Comparison of ENCODE assay signal across 26 mouse cellular contexts in the genomic region with DNA sequence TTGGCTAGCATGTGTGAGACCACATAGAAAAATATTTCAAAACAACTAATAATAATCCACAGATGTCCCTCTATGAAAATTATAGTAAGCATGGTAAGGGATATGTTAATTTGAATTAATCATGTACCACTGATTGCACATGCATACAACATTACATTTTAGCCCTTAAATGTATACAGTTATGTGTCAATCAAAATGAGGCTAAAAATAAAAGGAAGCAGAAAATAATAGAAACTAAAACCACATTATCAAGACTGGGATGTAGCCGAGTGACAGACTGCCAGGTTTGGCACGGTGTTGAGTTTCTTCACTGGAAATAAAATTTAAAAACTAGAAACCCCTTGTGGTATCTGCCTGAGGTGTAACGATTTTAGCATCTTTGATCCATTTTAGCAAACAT. TPM values are rescaled to one million over a fixed set of nuclear protein-coding genes. Genes with fewer than 3 reads are reported as not detected.
DNase-seq lines count a peak whose midpoint lies in the region; ATAC-seq and TF ChIP-seq lines count a peak whose summit lies in the region.
"Had no signal": no experiment of that assay in that cellular context is flagged by ENCODE, and none has a peak within 500 bp of the region (broad histone marks: within the 10 kb centered on the region; RNA-seq: fewer than 3 reads in every experiment).

No protein-coding gene starts in this region.

- no peak for TF ChIP-seq EP300 in MEL (IDR thresholded peaks at IDR 0.05; ENCODE audit: low read depth in 1 of 2, low read length in 2 of 2)

- TF ChIP-seq POLR2A in MEL (IDR thresholded peaks at IDR 0.05; ENCODE audit: control insufficient read depth in 1 of 2, insufficient read depth in 1 of 2, low read depth in 1 of 2, low read length in 2 of 2, poor library complexity in 1 of 2): no peak

- no peak for TF ChIP-seq RAD21 in MEL (IDR thresholded peaks at IDR 0.05; ENCODE audit: low read depth, low read length)

- H3K4me3 ChIP-seq in MEL (ENCODE audit: control insufficient read depth in 1 of 2, insufficient read depth in 1 of 2, low read depth in 2 of 2, low read length in 2 of 2): no peak overlapping the region
- H3K4me3 ChIP-seq: embryonic facial prominence, embryonic 12.5 days; embryonic facial prominence, embryonic 15.5 days; gastrocnemius, adult 2 months; heart, embryonic 12.5 days; heart, embryonic 15.5 days; hindbrain, embryonic 10.5 days; hindbrain, embryonic 13.5 days had no signal

- peak; percentile 52 for ATAC-seq in granulocyte monocyte progenitor cell, adult 5-6 weeks (replicated peaks; ENCODE audit: poor library complexity, severe bottlenecking)
- peak; percentile 33 for ATAC-seq in megakaryocyte progenitor cell, adult 5-6 weeks (replicated peaks; ENCODE audit: poor library complexity)
- ATAC-seq: forebrain, embryonic 14.5 days; forebrain, postnatal 0 days; hindbrain, embryonic 16.5 days had no signal

- no peak overlapping the region for H3K27ac ChIP-seq in MEL (ENCODE audit: control insufficient read depth, low read depth, low read length)
- H3K27ac ChIP-seq: embryonic facial prominence, embryonic 12.5 days; embryonic facial prominence, embryonic 15.5 days; gastrocnemius, adult 2 months; heart, embryonic 15.5 days; hindbrain, embryonic 10.5 days; hindbrain, embryonic 13.5 days had no signal

- H3K36me3 ChIP-seq in MEL (ENCODE audit: control insufficient read depth in 1 of 2, insufficient read depth in 2 of 2, low read length in 2 of 2): 0 out of 4 replicates have a peak, but pooled peaks cover 0 to 3% of the 10 kb centered on the region in 2 experiments
- H3K36me3 ChIP-seq: embryonic facial prominence, embryonic 12.5 days; embryonic facial prominence, embryonic 15.5 days; G1E; heart, embryonic 12.5 days; heart, embryonic 15.5 days; hindbrain, embryonic 10.5 days; hindbrain, embryonic 13.5 days had no signal

- peaks cover 3 to 4% of the 10 kb centered on the region in 2 experiments; a peak in 2 of 4 replicates for H3K4me1 ChIP-seq in MEL (ENCODE audit: control insufficient read depth in 1 of 2, insufficient read depth in 2 of 2, low read length in 2 of 2)
- H3K4me1 ChIP-seq: embryonic facial prominence, embryonic 12.5 days; embryonic facial prominence, embryonic 15.5 days; heart, embryonic 12.5 days; heart, embryonic 15.5 days; hindbrain, embryonic 10.5 days; hindbrain, embryonic 13.5 days had no signal

- no peak for TF ChIP-seq CTCF in MEL (IDR thresholded peaks at IDR 0.05 in 2 of 3, conservative IDR thresholded peaks at IDR 0.05 in 1 of 3; ENCODE audit: control insufficient read depth in 1 of 3, insufficient read depth in 1 of 3, low read depth in 2 of 3, low read length in 3 of 3, poor library complexity in 1 of 3, severe bottlenecking in 1 of 3)

- H3K27me3 ChIP-seq in MEL (ENCODE audit: control insufficient read depth in 1 of 2, insufficient read depth in 2 of 2, low read length in 2 of 2): 0 out of 4 replicates have a peak, but pooled peaks cover 0 to 1% of the 10 kb centered on the region in 2 experiments
- H3K27me3 ChIP-seq: embryonic facial prominence, embryonic 12.5 days; embryonic facial prominence, embryonic 15.5 days; heart, embryonic 12.5 days; heart, embryonic 15.5 days; hindbrain, embryonic 13.5 days had no signal

- H3K9ac ChIP-seq in MEL (ENCODE audit: control insufficient read depth, low read depth, low read length, poor library complexity, severe bottlenecking): no peak overlapping the region
- H3K9ac ChIP-seq: embryonic facial prominence, embryonic 12.5 days; embryonic facial prominence, embryonic 15.5 days; forebrain, postnatal 0 days; heart, embryonic 12.5 days; heart, embryonic 15.5 days; hindbrain, embryonic 13.5 days had no signal

- H3K79me2 ChIP-seq in MEL (ENCODE audit: control insufficient read depth, insufficient read depth, low read length, poor library complexity): no peaks in the 10 kb centered on the region

- H3K9me3 ChIP-seq in MEL (replicated peaks; ENCODE audit: insufficient read depth, low read length): no peaks in the 10 kb centered on the region
- H3K9me3 ChIP-seq: embryonic facial prominence, embryonic 12.5 days; embryonic facial prominence, embryonic 15.5 days; heart, embryonic 12.5 days; heart, embryonic 15.5 days; hindbrain, embryonic 10.5 days; hindbrain, embryonic 13.5 days had no signal

- DNase-seq in A20 (ENCODE audit: low read depth, low spot score): peak; percentile 48
- no peak for DNase-seq in MEL (ENCODE audit: low read depth, low spot score)
- DNase-seq in layer of hippocampus, postnatal 10 days (ENCODE audit: low spot score in 2 of 2): no peak
- no peak for DNase-seq in spleen, postnatal 4 days (ENCODE audit: low spot score in 2 of 2)
- DNase-seq in kidney, postnatal 4 days: no peak
- DNase-seq: adrenal gland, adult 8-10 months; adrenal gland, postnatal 25 days; cerebellum, adult 18-20 months; cerebellum, adult 9-10 months; cerebellum, postnatal 14 days; forebrain, postnatal 0 days; gastrocnemius, adult 2 months had no signal

TF ChIP-seq in MEL, 35 proteins besides CTCF, POLR2A, EP300 and RAD21:
- TF ChIP-seq TCF12 (IDR thresholded peaks at IDR 0.05; ENCODE audit: low read depth, low read length) (no peak), BHLHE40 (IDR thresholded peaks at IDR 0.05; ENCODE audit: borderline replicate concordance, low read depth, low read length) (no peak), MEF2A (IDR thresholded peaks at IDR 0.05; ENCODE audit: extremely low read depth, insufficient replicate concordance, low read depth, low read length, poor library complexity, severe bottlenecking) (peak; percentile 83; the same call in 1 of the 2 replicates), MAZ (IDR thresholded peaks at IDR 0.05; ENCODE audit: low read depth, low read length) (no peak), ZNF384 (IDR thresholded peaks at IDR 0.05; ENCODE audit: low read depth, low read length) (no peak), ZKSCAN1 (IDR thresholded peaks at IDR 0.05; ENCODE audit: low read depth, low read length) (no peak), SIN3A (IDR thresholded peaks at IDR 0.05; ENCODE audit: low read length) (no peak), ETS1 (IDR thresholded peaks at IDR 0.05; ENCODE audit: low read depth, low read length) (0 out of 2 replicates have a peak, but pooled peaks have one; percentile 22)

RNA-seq across cellular contexts. Expression of gene Ly9, which starts 12.4 kb away (rescaled TPM):
- not detected in 2 replicates for total RNA-seq in MEL (2012; rRNA removed)
- under 1 TPM in 1 of 2 experiments, not detected in 1; 0.25 TPM for polyA plus RNA-seq in MEL (2012; ENCODE audit: insufficient read depth in 1 of 2, insufficient read length in 2 of 2, low read depth in 1 of 2, low replicate concordance in 2 of 2, missing spikeins in 1 of 2)
- 19.8 and 22.0 TPM in 2 replicates for total RNA-seq in granulocyte monocyte progenitor cell, adult 5-6 weeks (2014; fragmentation: Nextera tagmentation)
- total RNA-seq in granulocyte monocyte progenitor cell, adult 5-6 weeks (2017): 22.3 and 29.9 TPM in 2 replicates
- 18.9 and 20.7 TPM in 2 replicates for total RNA-seq in megakaryocyte progenitor cell, adult 5-6 weeks (2015)
- total RNA-seq in megakaryocyte progenitor cell, adult 5-6 weeks (2017): 29.4 and 30.0 TPM in 2 replicates
- under 1 TPM in 1 of 2 experiments, not detected in 1; 0.30 TPM for total RNA-seq in layer of hippocampus, postnatal 10 days (2021)
- total RNA-seq: forebrain, postnatal 0 days; gastrocnemius, adult 2 months had no signal
- polyA plus RNA-seq: C2C12; forebrain, embryonic 11.5 days; forebrain, embryonic 14.5 days; G1E had no signal

RNA-seq across cellular contexts. Expression of gene Slamf7, which starts 33.2 kb away (rescaled TPM):
- not detected in 2 replicates for total RNA-seq in MEL (2012; rRNA removed)
- polyA plus RNA-seq in MEL (2012; ENCODE audit: insufficient read depth in 1 of 2, insufficient read length in 2 of 2, low read depth in 1 of 2, low replicate concordance in 2 of 2, missing spikeins in 1 of 2): not detected
- total RNA-seq in granulocyte monocyte progenitor cell, adult 5-6 weeks (2014; fragmentation: Nextera tagmentation): 0.64 TPM in 1 of 2 replicates, not detected in the other
- 0.69 TPM in 1 of 2 replicates, not detected in the other for total RNA-seq in granulocyte monocyte progenitor cell, adult 5-6 weeks (2017)
- 0.59 and 2.3 TPM in 2 replicates for total RNA-seq in megakaryocyte progenitor cell, adult 5-6 weeks (2015)
- total RNA-seq in megakaryocyte progenitor cell, adult 5-6 weeks (2017): 0.30 and 1.7 TPM in 2 replicates
- not detected for total RNA-seq in layer of hippocampus, postnatal 10 days (2021)
- total RNA-seq: gastrocnemius, postnatal 14 days had no signal
- polyA plus RNA-seq: C2C12; embryonic facial prominence, embryonic 12.5 days; forebrain, embryonic 11.5 days; forebrain, embryonic 14.5 days; forebrain, postnatal 0 days; G1E; heart, embryonic 12.5 days; hindbrain, embryonic 10.5 days; hindbrain, embryonic 13.5 days; hindbrain, embryonic 16.5 days had no signal

Comparison
In these comparisons a context has a peak if more than half of its experiments do, and no peak if none do; other contexts are left out.
1. RNA of gene Ly9, which starts 12.4 kb away (total RNA-seq): 18.9 to 30.0 TPM in megakaryocyte progenitor cell, adult 5-6 weeks and 19.8 to 29.9 TPM in granulocyte monocyte progenitor cell, adult 5-6 weeks; 0.30 TPM in layer of hippocampus, postnatal 10 days and not detected in MEL; every median in the first group is over 10 times any median in the second.